ENCODE assay signal across 8 mouse cellular contexts in the genomic region with DNA sequence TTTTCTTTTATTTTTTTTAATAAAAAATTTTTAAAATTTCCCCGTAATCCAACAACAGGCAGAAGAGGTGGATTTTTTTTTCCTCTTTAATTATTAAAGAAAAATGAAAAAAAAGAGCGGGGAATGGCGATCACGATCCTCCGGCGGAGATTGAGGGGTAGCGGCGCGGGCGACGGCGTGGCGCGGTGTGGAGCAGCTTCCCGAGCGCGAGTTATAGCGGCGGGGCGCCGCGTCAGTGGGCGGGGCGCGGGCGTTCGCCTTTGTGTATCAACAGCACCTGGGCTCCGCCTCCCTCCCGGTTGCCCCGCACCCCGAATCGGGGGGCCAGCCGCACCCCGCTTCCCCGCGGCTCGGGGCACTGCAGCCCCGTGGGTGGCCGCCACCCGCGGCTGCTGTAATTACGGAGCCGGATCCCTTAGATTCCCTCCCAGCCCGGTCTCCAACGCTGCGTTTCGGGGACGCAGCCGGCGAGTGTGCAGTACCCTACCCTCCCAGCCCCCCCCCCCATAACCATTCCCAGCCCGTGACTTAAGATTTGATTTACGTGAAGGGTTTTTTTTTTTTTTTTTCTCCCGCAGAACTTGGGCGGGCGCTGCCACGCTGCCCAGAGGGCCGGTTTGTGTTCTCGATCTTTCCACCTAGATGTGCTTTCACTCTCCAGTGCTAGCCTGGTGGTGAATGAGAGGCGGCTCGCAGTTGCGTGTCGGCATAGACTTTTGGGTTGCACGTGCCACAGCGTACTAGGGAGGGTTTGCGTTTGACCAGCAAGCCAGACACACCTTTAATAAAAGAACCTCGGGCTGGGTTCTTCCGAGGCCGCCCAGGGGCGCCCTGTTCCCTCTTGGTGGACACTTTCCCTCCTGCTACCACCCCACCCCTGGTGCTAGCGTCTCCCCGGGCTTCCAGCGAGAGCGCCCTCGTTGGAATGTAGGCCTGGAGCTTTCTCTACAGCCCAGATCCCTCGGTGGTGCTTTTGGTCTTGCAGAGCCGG. TPM values are rescaled to one million over a fixed set of nuclear protein-coding genes. Genes with fewer than 3 reads are reported as not detected.
A peak's percentile ranks its signal among the peaks of the same experiment; 100 is the strongest.
DNase-seq lines count a peak whose midpoint lies in the region; ATAC-seq lines count a peak whose summit lies in the region.

Slc38a2 (minus strand) TSS at position 210 of the 991 bp plus-strand sequence.

- H3K27me3 ChIP-seq in hindbrain, embryonic 15.5 days: no peaks in the 10 kb centered on the region

- peak; percentile 86 for DNase-seq in R1 (ENCODE audit: low read depth, low spot score)
- peak; percentile 92 to 95 for DNase-seq in cerebellum, postnatal 36 days
- DNase-seq in gastrocnemius, adult 18-20 months (ENCODE audit: low spot score): peak; percentile 92
- DNase-seq in left cerebral cortex, adult 11 months (ENCODE audit: low spot score): peak; percentile 76
- peak; percentile 96 for DNase-seq in lung, postnatal 36 days
- DNase-seq in retina, postnatal 1 day: peak; percentile 90
- peak; percentile 89 to 91 for DNase-seq in urinary bladder, adult 18-20 months (ENCODE audit: low spot score in 2 of 2)

- peak; percentile 89 for ATAC-seq in hindbrain, embryonic 15.5 days (ENCODE audit: low FRiP score, low read depth)

- peaks cover 9% of the 10 kb centered on the region for H3K36me3 ChIP-seq in hindbrain, embryonic 15.5 days

- under 1% methylated on average over 73 of the region's 76 CpGs for WGBS in hindbrain, embryonic 15.5 days

- H3K4me2 ChIP-seq in hindbrain, embryonic 15.5 days: peak within 1 kb of the TSS; percentile 78

- peaks cover 41% of the 10 kb centered on the region for H3K4me1 ChIP-seq in hindbrain, embryonic 15.5 days (replicated peaks)

- H3K4me3 ChIP-seq in hindbrain, embryonic 15.5 days: peak within 1 kb of the TSS; percentile 82

- H3K9ac ChIP-seq in hindbrain, embryonic 15.5 days: peak within 1 kb of the TSS; percentile 97

- peak within 1 kb of the TSS; percentile 99 for H3K27ac ChIP-seq in hindbrain, embryonic 15.5 days (replicated peaks)

- H3K9me3 ChIP-seq in hindbrain, embryonic 15.5 days: no peaks in the 10 kb centered on the region

RNA-seq across cellular contexts. Expression of gene Slc38a2, which starts in this region (rescaled TPM):
- total RNA-seq in gastrocnemius, adult 18-20 months (2021): 100 to 1,000 TPM in 1 of 2 experiments, 10 to 100 TPM in 1; 93.4 to 242 TPM
- polyA plus RNA-seq in hindbrain, embryonic 15.5 days (2015; fragmentation: Nextera tagmentation; extraction: Ambion mirVana): 102 and 108 TPM in 2 replicates

Comparison
In these comparisons a context has a peak if more than half of its experiments do, and no peak if none do; other contexts are left out.
1. Peak in every context shown above with its lines: DNase-seq, ATAC-seq, H3K4me3 ChIP-seq and H3K27ac ChIP-seq.